Mouse (Mus musculus) limb, embryonic 14.5 days (tissue): ENCODE data around the gene Atg16l2. TPM values are rescaled to one million over a fixed set of nuclear protein-coding genes. Genes with fewer than 3 reads are reported as not detected.

Experiments used
- ATAC-seq: fragments of 200-750 bp; cut with Nextera tagmentation; 2 replicates; pipeline ENCODE4 v1.8.0; 2017; ENCODE audit warnings: low read depth, moderate number of reproducible peaks, moderate TSS enrichment; ENCODE audit not compliant: low FRiP score
- DNase-seq: peaks from one replicate; pipeline ENCODE4 v3.0.0-alpha.2; 2015; ENCODE audit warnings: low spot score
- H3K27ac ChIP-seq: fragments of 300-500 bp; sonication (generic); replicated peaks from 2 replicates; pipeline ENCODE4 v1.5.1; 2014; ENCODE audit warnings: low read depth, mild to moderate bottlenecking, low read length, moderate library complexity, mixed read lengths
- H3K27me3 ChIP-seq: fragments of 300-500 bp; sonication (generic); 2 replicates; pipeline ENCODE4 v1.6.1; 2014; ENCODE audit warnings: low read length, mixed read lengths; ENCODE audit not compliant: control insufficient read depth, insufficient read depth
- H3K36me3 ChIP-seq: fragments of 300-500 bp; sonication (generic); 2 replicates; pipeline ENCODE4 v1.6.1; 2014; ENCODE audit warnings: mild to moderate bottlenecking, low read length, moderate library complexity, mixed read lengths; ENCODE audit not compliant: control insufficient read depth, insufficient read depth
- H3K4me1 ChIP-seq: fragments of 300-500 bp; sonication (generic); 2 replicates; pipeline ENCODE4 v1.6.1; 2014; ENCODE audit warnings: antibody characterized with exemption, low read length, mixed read lengths; ENCODE audit not compliant: control insufficient read depth, insufficient read depth
- H3K4me2 ChIP-seq: fragments of 300-500 bp; sonication (generic); replicated peaks from 2 replicates; pipeline ENCODE4 v1.6.1; 2014; ENCODE audit warnings: low read depth, mild to moderate bottlenecking, low read length, moderate library complexity; ENCODE audit not compliant: severe bottlenecking
- H3K4me3 ChIP-seq: fragments of 300-500 bp; sonication (generic); replicated peaks from 2 replicates; pipeline ENCODE4 v1.5.1; 2014; ENCODE audit warnings: low read length
- H3K9ac ChIP-seq: fragments of 300-500 bp; sonication (generic); 2 replicates; pipeline ENCODE4 v1.6.1; 2014; ENCODE audit warnings: mild to moderate bottlenecking, low read depth, low read length, moderate library complexity; ENCODE audit not compliant: severe bottlenecking
- H3K9me3 ChIP-seq: fragments of 300-500 bp; sonication (generic); 2 replicates; pipeline ENCODE4 v1.6.1; 2016; ENCODE audit warnings: low read length; ENCODE audit not compliant: control insufficient read depth
- POLR2A ChIP-seq: fragments of 200-500 bp; IDR thresholded peaks from 2 replicates; pipeline ENCODE4 v1.8.0; 2012; ENCODE audit warnings: inconsistent platforms, mild to moderate bottlenecking, moderate library complexity, borderline replicate concordance; ENCODE audit not compliant: insufficient read depth, insufficient read length; ENCODE audit errors: extremely low read depth
- WGBS: fragments of 180-500 bp; shearing (Covaris S2); extraction: QIAGEN DNeasy Blood & Tissue Kit; methylation state at CpG from one replicate; pipeline ENCODE4 v1.1.7; 2014; 5-methylcytosine and 5-hydroxymethylcytosine counted together
- polyA plus RNA-seq, 2 experiments: library from polyadenylated mRNA; depleted of rRNA in 1 of 2; stranded (reverse) in 1 of 2; unstranded in 1 of 2; fragments of >200 nt; fragmentation: Nextera tagmentation in 1 of 2; extraction: Ambion mirVana in 1 of 2; gene quantifications; 2 replicates each; pipeline versions ENCODE4 v1.2.1 to v1.2.3; 2012 to 2014

Gene Atg16l2
- polyA plus RNA-seq, 2 experiments = 14.5 to 31.1 TPM

GRCm38 (mm10) chr7:101344892-101345291 lies 42.8 kb upstream of the Atg16l2 start:
- no peak for TF ChIP-seq POLR2A
- H3K9me3 ChIP-seq = no peaks in the 10 kb centered on the region
- H3K27me3 ChIP-seq = no peaks in the 10 kb centered on the region; the same call in 1 of the 2 replicates
- DNase-seq = no peak
- no peak overlapping the region for H3K4me2 ChIP-seq
- 62% methylated on average over 4 of the region's 4 CpGs for WGBS
- H3K4me1 ChIP-seq = peaks cover 7% of the 10 kb centered on the region; the same call in 1 of the 2 replicates
- H3K27ac ChIP-seq = no peak overlapping the region
- ATAC-seq = no peak
- no peak overlapping the region for H3K4me3 ChIP-seq
- no peak overlapping the region for H3K9ac ChIP-seq
- H3K36me3 ChIP-seq = no peaks in the 10 kb centered on the region; the same call in 1 of the 2 replicates

GRCm38 (mm10) chr7:101343135-101343534 lies 41.1 kb upstream of the Atg16l2 start:
- Histone ChIP-seq H3K9ac (no peak overlapping the region), H3K9me3 (no peaks in the 10 kb centered on the region), H3K4me2 (no peak overlapping the region), H3K27ac (no peak overlapping the region), H3K36me3 (no peaks in the 10 kb centered on the region; the same call in 1 of the 2 replicates), H3K27me3 (no peaks in the 10 kb centered on the region), H3K4me3 (no peak overlapping the region), H3K4me1 (peaks cover 7% of the 10 kb centered on the region; the same call in 1 of the 2 replicates)
- 76% methylated on average over 7 of the region's 7 CpGs for WGBS
- ATAC-seq (no peak), DNase-seq (no peak)
- no peak for TF ChIP-seq POLR2A

- Histone ChIP-seq H3K4me2 (no peak overlapping the region), H3K27me3 (no peaks in the 10 kb centered on the region), H3K9ac (no peak overlapping the region), H3K27ac (no peak overlapping the region), H3K4me1 (peaks cover 7% of the 10 kb centered on the region; the same call in 1 of the 2 replicates), H3K36me3 (no peaks in the 10 kb centered on the region; the same call in 1 of the 2 replicates), H3K9me3 (no peaks in the 10 kb centered on the region), H3K4me3 (no peak overlapping the region)
- no peak for TF ChIP-seq POLR2A
- WGBS = 66% methylated on average over 6 of the region's 6 CpGs
- no peak for ATAC-seq
- DNase-seq = no peak
Measured at GRCm38 (mm10) chr7:101341405-101341804, 39.4 kb upstream of the Atg16l2 start.

- TF ChIP-seq POLR2A = no peak
- Histone ChIP-seq H3K27me3 (no peaks in the 10 kb centered on the region), H3K4me2 (no peak overlapping the region), H3K27ac (no peak overlapping the region), H3K36me3 (no peaks in the 10 kb centered on the region; the same call in 1 of the 2 replicates), H3K9ac (no peak overlapping the region), H3K9me3 (no peaks in the 10 kb centered on the region), H3K4me1 (peaks cover 7% of the 10 kb centered on the region; the same call in 1 of the 2 replicates), H3K4me3 (no peak overlapping the region)
- DNase-seq (no peak), ATAC-seq (no peak)
- 77% methylated on average over 3 of the region's 3 CpGs for WGBS
Measured at GRCm38 (mm10) chr7:101337401-101337800, 35.4 kb upstream of the Atg16l2 start.

GRCm38 (mm10) chr7:101336686-101337085 lies 34.6 kb upstream of the Atg16l2 start:
- no peak for ATAC-seq

More at GRCm38 (mm10) chr7:101336686-101337085, 34.6 kb upstream of the Atg16l2 start:
- no peak overlapping the region for H3K27ac ChIP-seq
- WGBS = 73% methylated on average over 3 of the region's 3 CpGs
- no peak overlapping the region for H3K9ac ChIP-seq
- no peaks in the 10 kb centered on the region for H3K27me3 ChIP-seq
- no peaks in the 10 kb centered on the region for H3K36me3 ChIP-seq
- DNase-seq = no peak
- no peaks in the 10 kb centered on the region for H3K9me3 ChIP-seq
- no peak for TF ChIP-seq POLR2A
- H3K4me2 ChIP-seq = no peak overlapping the region
- H3K4me3 ChIP-seq = no peak overlapping the region
- H3K4me1 ChIP-seq = peaks cover 7% of the 10 kb centered on the region; the same call in 1 of the 2 replicates
